Mouse (Mus musculus) kidney, embryonic 14.5 days (tissue): ENCODE measurements around the gene Cirbp. TPM values are rescaled to one million over a fixed set of nuclear protein-coding genes. Genes with fewer than 3 reads are reported as not detected.
A peak's percentile ranks its signal among the peaks of the same experiment; 100 is the strongest.

Source experiments
- ATAC-seq: fragments of 200-750 bp; cut with Nextera tagmentation; 2 replicates; pipeline ENCODE4 v1.8.0; 2017; ENCODE audit warnings: moderate number of reproducible peaks, mild to moderate bottlenecking, moderate TSS enrichment, moderate library complexity; ENCODE audit not compliant: low FRiP score, low TSS enrichment
- H3K27ac ChIP-seq: fragments of 300-500 bp; sonication (generic); 2 replicates; pipeline ENCODE4 v1.5.1; 2014; ENCODE audit warnings: low read depth, mild to moderate bottlenecking, low read length, moderate library complexity, mixed read lengths
- H3K27me3 ChIP-seq: fragments of 300-500 bp; sonication (generic); 2 replicates; pipeline ENCODE4 v1.6.1; 2014; ENCODE audit warnings: mild to moderate bottlenecking, low read length; ENCODE audit not compliant: control insufficient read depth, insufficient read depth
- H3K36me3 ChIP-seq: fragments of 300-500 bp; sonication (generic); 2 replicates; pipeline ENCODE4 v1.6.1; 2014; ENCODE audit warnings: low read length, mixed read lengths; ENCODE audit not compliant: control insufficient read depth, insufficient read depth
- H3K4me1 ChIP-seq: fragments of 300-500 bp; sonication (generic); 2 replicates; pipeline ENCODE4 v1.6.1; 2014; ENCODE audit warnings: low read length, mixed read lengths; ENCODE audit not compliant: control insufficient read depth, insufficient read depth
- H3K4me2 ChIP-seq: fragments of 300-500 bp; sonication (generic); replicated peaks from 2 replicates; pipeline ENCODE4 v1.6.1; 2014; ENCODE audit warnings: low read depth, mild to moderate bottlenecking, low read length
- H3K4me3 ChIP-seq: fragments of 300-500 bp; sonication (generic); 2 replicates; pipeline ENCODE4 v1.5.1; 2014; ENCODE audit warnings: mild to moderate bottlenecking, low read length
- H3K9ac ChIP-seq: fragments of 300-500 bp; sonication (generic); 2 replicates; pipeline ENCODE4 v1.6.1; 2014; ENCODE audit warnings: low read depth, mild to moderate bottlenecking, low read length, moderate library complexity
- H3K9me3 ChIP-seq: fragments of 300-500 bp; sonication (generic); 2 replicates; pipeline ENCODE4 v1.6.1; 2016; ENCODE audit warnings: low read length; ENCODE audit not compliant: control insufficient read depth
- WGBS: fragments of 180-500 bp; shearing (Covaris S2); extraction: QIAGEN DNeasy Blood & Tissue Kit; methylation state at CpG from one replicate; pipeline ENCODE4 v1.1.7; 2014; 5-methylcytosine and 5-hydroxymethylcytosine counted together
- polyA plus RNA-seq: library from polyadenylated mRNA; unstranded; fragments of >200 nt; fragmentation: Nextera tagmentation; extraction: Ambion mirVana; gene quantifications from 2 replicates; pipeline ENCODE4 v1.2.1, GENCODE M21; 2014

Cirbp gene
- polyA plus RNA-seq, 1 experiment from 2014 or later = 80.0 TPM

GRCm38 (mm10) chr10:80158307-80158986, 7.3 kb upstream of the Cirbp start:
- Histone ChIP-seq H3K27me3 (no peaks in the 10 kb centered on the region), H3K4me1 (peaks cover 88% of the 10 kb centered on the region), H3K9me3 (no peaks in the 10 kb centered on the region), H3K4me2 (peak overlapping the region; percentile 56), H3K36me3 (peaks cover 43% of the 10 kb centered on the region), H3K9ac (peak overlapping the region; percentile 44), H3K4me3 (no peak overlapping the region), H3K27ac (peak overlapping the region; percentile 99)
- WGBS = 4% methylated on average over 18 of the region's 18 CpGs
- 0 out of 2 replicates have a peak, but pooled peaks have one; percentile 2 for ATAC-seq

- 9% methylated on average over 12 of the region's 12 CpGs for WGBS
- Histone ChIP-seq H3K36me3 (peaks cover 37% of the 10 kb centered on the region), H3K4me3 (peak overlapping the region; percentile 29), H3K4me1 (peaks cover 87% of the 10 kb centered on the region), H3K27me3 (no peaks in the 10 kb centered on the region), H3K27ac (peak overlapping the region; percentile 99), H3K9ac (peak overlapping the region; percentile 44; the same call in 1 of the 2 replicates), H3K4me2 (peak overlapping the region; percentile 56), H3K9me3 (no peaks in the 10 kb centered on the region)
- no peak; the same call in 1 of the 2 replicates for ATAC-seq
These were observed 6.7 kb upstream of the Cirbp start for GRCm38 (mm10) chr10:80159021-80159560.

GRCm38 (mm10) chr10:80159561-80160454, 6.0 kb upstream of the Cirbp start:
- H3K27ac ChIP-seq = peak overlapping the region; percentile 99
- H3K9me3 ChIP-seq = no peaks in the 10 kb centered on the region
- H3K4me1 ChIP-seq = peaks cover 88% of the 10 kb centered on the region
- peak overlapping the region; percentile 45; the same call in 1 of the 2 replicates for H3K9ac ChIP-seq
- peak; percentile 70 for ATAC-seq
- H3K36me3 ChIP-seq = peaks cover 30% of the 10 kb centered on the region
- WGBS = under 1% methylated on average over 55 of the region's 55 CpGs
- peak overlapping the region; percentile 37 for H3K4me3 ChIP-seq
- peak overlapping the region; percentile 74 for H3K4me2 ChIP-seq
- no peaks in the 10 kb centered on the region for H3K27me3 ChIP-seq

- Histone ChIP-seq H3K4me1 (peaks cover 84% of the 10 kb centered on the region), H3K27me3 (no peaks in the 10 kb centered on the region), H3K36me3 (peaks cover 20% of the 10 kb centered on the region), H3K27ac (peak overlapping the region; percentile 99), H3K4me3 (peak overlapping the region; percentile 37), H3K4me2 (peak overlapping the region; percentile 74), H3K9me3 (no peaks in the 10 kb centered on the region), H3K9ac (peak overlapping the region; percentile 45)
- under 1% methylated on average over 32 of the region's 33 CpGs for WGBS
- peak; percentile 7 for ATAC-seq
These were observed 5.1 kb upstream of the Cirbp start for GRCm38 (mm10) chr10:80160455-80161371.

- H3K27ac ChIP-seq = peak overlapping the region; percentile 99
- WGBS = 5% methylated on average over 6 of the region's 7 CpGs
- H3K9me3 ChIP-seq = no peaks in the 10 kb centered on the region
- peak overlapping the region; percentile 37 for H3K4me3 ChIP-seq
- H3K36me3 ChIP-seq = peaks cover 11% of the 10 kb centered on the region
- H3K9ac ChIP-seq = peak overlapping the region; percentile 45; the same call in 1 of the 2 replicates
- H3K27me3 ChIP-seq = no peaks in the 10 kb centered on the region
- peaks cover 83% of the 10 kb centered on the region for H3K4me1 ChIP-seq
- ATAC-seq = peak; percentile 37
- H3K4me2 ChIP-seq = peak overlapping the region; percentile 74
These were observed 4.1 kb upstream of the Cirbp start for GRCm38 (mm10) chr10:80161522-80162242.

GRCm38 (mm10) chr10:80162243-80162608, 3.6 kb upstream of the Cirbp start:
- H3K4me3 ChIP-seq = no peak overlapping the region
- peaks cover 81% of the 10 kb centered on the region for H3K4me1 ChIP-seq
- no peaks in the 10 kb centered on the region for H3K27me3 ChIP-seq
- H3K9me3 ChIP-seq = no peaks in the 10 kb centered on the region
- H3K36me3 ChIP-seq = peaks cover 5% of the 10 kb centered on the region
- WGBS = 76% methylated on average over 3 of the region's 3 CpGs
- no peak overlapping the region for H3K9ac ChIP-seq
- peak overlapping the region; percentile 74; the same call in 1 of the 2 replicates for H3K4me2 ChIP-seq
- peak overlapping the region; percentile 99 for H3K27ac ChIP-seq
- ATAC-seq = no peak

- Histone ChIP-seq H3K27me3 (no peaks in the 10 kb centered on the region), H3K4me1 (peaks cover 76% of the 10 kb centered on the region), H3K4me2 (no peak overlapping the region), H3K4me3 (no peak overlapping the region), H3K36me3 (no peaks in the 10 kb centered on the region; the same call in 1 of the 2 replicates), H3K27ac (peak overlapping the region; percentile 99; the same call in 1 of the 2 replicates), H3K9ac (no peak overlapping the region), H3K9me3 (no peaks in the 10 kb centered on the region)
- 45% methylated on average over 6 of the region's 6 CpGs for WGBS
- ATAC-seq = no peak
These were observed 3.0 kb upstream of the Cirbp start for GRCm38 (mm10) chr10:80162716-80163299.
